Mouse (Mus musculus): ENCODE measurements around the gene Josd2. TPM values are rescaled to one million over a fixed set of nuclear protein-coding genes. Genes with fewer than 3 reads are reported as not detected.

The Josd2 gene
- polyA plus RNA-seq, 1 experiment from 2014 or later: 138 TPM

GRCm38 (mm10) chr7:44453256-44453655 lies 14.5 kb upstream of the Josd2 start:
- Histone ChIP-seq H3K27me3 (replicated peaks) (no peaks in the 10 kb centered on the region), H3K9ac (peak overlapping the region; percentile 64; the same call in 1 of the 2 replicates), H3K4me2 (no peak overlapping the region), H3K4me3 (no peak overlapping the region), H3K27ac (replicated peaks) (peak overlapping the region; percentile 26), H3K9me3 (no peaks in the 10 kb centered on the region), H3K36me3 (peaks cover 12% of the 10 kb centered on the region), H3K4me1 (peaks cover 11% of the 10 kb centered on the region)
- ATAC-seq (ENCODE audit: extremely low read depth, insufficient number of reproducible peaks, low FRiP score, low TSS enrichment): no peak; the same call in 1 of the 2 replicates
- WGBS: 10% methylated on average over 3 of the region's 3 CpGs

- Histone ChIP-seq H3K36me3 (peaks cover 21% of the 10 kb centered on the region), H3K27ac (replicated peaks) (no peak overlapping the region), H3K4me1 (peaks cover 11% of the 10 kb centered on the region), H3K4me3 (no peak overlapping the region), H3K4me2 (no peak overlapping the region), H3K9me3 (no peaks in the 10 kb centered on the region), H3K27me3 (replicated peaks) (peaks cover 27% of the 10 kb centered on the region), H3K9ac (no peak overlapping the region)
- 76% methylated on average over 1 of the region's 1 CpGs for WGBS
- ATAC-seq (ENCODE audit: extremely low read depth, insufficient number of reproducible peaks, low FRiP score, low TSS enrichment): no peak
Measured at GRCm38 (mm10) chr7:44456302-44456701, 11.5 kb upstream of the Josd2 start.

GRCm38 (mm10) chr7:44460067-44460466 lies 7.7 kb upstream of the Josd2 start:
- Histone ChIP-seq H3K9me3 (no peaks in the 10 kb centered on the region), H3K36me3 (peaks cover 40% of the 10 kb centered on the region), H3K27me3 (replicated peaks) (peaks cover 64% of the 10 kb centered on the region), H3K9ac (no peak overlapping the region), H3K4me3 (no peak overlapping the region), H3K4me2 (no peak overlapping the region), H3K4me1 (peaks cover 31% of the 10 kb centered on the region), H3K27ac (replicated peaks) (no peak overlapping the region)
- 76% methylated on average over 6 of the region's 6 CpGs for WGBS
- ATAC-seq (ENCODE audit: extremely low read depth, insufficient number of reproducible peaks, low FRiP score, low TSS enrichment): no peak

GRCm38 (mm10) chr7:44460767-44461502 lies 6.8 kb upstream of the Josd2 start:
- ATAC-seq (ENCODE audit: extremely low read depth, insufficient number of reproducible peaks, low FRiP score, low TSS enrichment): no peak
- H3K9ac ChIP-seq: no peak overlapping the region
- H3K27me3 ChIP-seq (replicated peaks): peaks cover 68% of the 10 kb centered on the region
- H3K4me2 ChIP-seq: no peak overlapping the region
- H3K4me1 ChIP-seq: peaks cover 33% of the 10 kb centered on the region
- no peak overlapping the region for H3K27ac ChIP-seq (replicated peaks)
- H3K36me3 ChIP-seq: peaks cover 40% of the 10 kb centered on the region
- H3K9me3 ChIP-seq: no peaks in the 10 kb centered on the region
- 72% methylated on average over 31 of the region's 31 CpGs for WGBS
- no peak overlapping the region for H3K4me3 ChIP-seq

GRCm38 (mm10) chr7:44461503-44462217 lies 6.1 kb upstream of the Josd2 start:
- WGBS: 62% methylated on average over 57 of the region's 57 CpGs
- Histone ChIP-seq H3K9ac (no peak overlapping the region), H3K4me1 (peaks cover 36% of the 10 kb centered on the region), H3K27me3 (replicated peaks) (peaks cover 68% of the 10 kb centered on the region), H3K4me3 (no peak overlapping the region), H3K36me3 (peaks cover 37% of the 10 kb centered on the region), H3K4me2 (peak overlapping the region; percentile 69), H3K27ac (replicated peaks) (no peak overlapping the region), H3K9me3 (no peaks in the 10 kb centered on the region)
- ATAC-seq (ENCODE audit: extremely low read depth, insufficient number of reproducible peaks, low FRiP score, low TSS enrichment): no peak

GRCm38 (mm10) chr7:44462218-44463055 lies 5.3 kb upstream of the Josd2 start:
- peak overlapping the region; percentile 42 for H3K4me3 ChIP-seq
- H3K4me2 ChIP-seq: peak overlapping the region; percentile 69
- peaks cover 33% of the 10 kb centered on the region for H3K36me3 ChIP-seq
- peaks cover 68% of the 10 kb centered on the region for H3K27me3 ChIP-seq (replicated peaks)
- 18% methylated on average over 77 of the region's 77 CpGs for WGBS
- ATAC-seq (ENCODE audit: extremely low read depth, insufficient number of reproducible peaks, low FRiP score, low TSS enrichment): no peak
- no peak overlapping the region for H3K27ac ChIP-seq (replicated peaks)
- peaks cover 42% of the 10 kb centered on the region for H3K4me1 ChIP-seq
- peak overlapping the region; percentile 71 for H3K9ac ChIP-seq
- H3K9me3 ChIP-seq: no peaks in the 10 kb centered on the region

GRCm38 (mm10) chr7:44463056-44463425 lies 4.7 kb upstream of the Josd2 start:
- Histone ChIP-seq H3K4me3 (peak overlapping the region; percentile 42), H3K4me1 (peaks cover 43% of the 10 kb centered on the region), H3K36me3 (peaks cover 30% of the 10 kb centered on the region), H3K27ac (replicated peaks) (no peak overlapping the region), H3K4me2 (peak overlapping the region; percentile 69), H3K27me3 (replicated peaks) (peaks cover 68% of the 10 kb centered on the region), H3K9me3 (no peaks in the 10 kb centered on the region), H3K9ac (peak overlapping the region; percentile 71; the same call in 1 of the 2 replicates)
- ATAC-seq (ENCODE audit: extremely low read depth, insufficient number of reproducible peaks, low FRiP score, low TSS enrichment): no peak
- WGBS: 30% methylated on average over 8 of the region's 8 CpGs

- peaks cover 25% of the 10 kb centered on the region for H3K36me3 ChIP-seq
- no peak overlapping the region for H3K4me3 ChIP-seq
- H3K4me2 ChIP-seq: no peak overlapping the region
- WGBS: 77% methylated on average over 10 of the region's 10 CpGs
- peaks cover 66% of the 10 kb centered on the region for H3K27me3 ChIP-seq (replicated peaks)
- H3K27ac ChIP-seq (replicated peaks): no peak overlapping the region
- H3K9ac ChIP-seq: no peak overlapping the region
- H3K9me3 ChIP-seq: no peaks in the 10 kb centered on the region
- no peak for ATAC-seq (ENCODE audit: extremely low read depth, insufficient number of reproducible peaks, low FRiP score, low TSS enrichment)
- H3K4me1 ChIP-seq: peaks cover 47% of the 10 kb centered on the region
Measured at GRCm38 (mm10) chr7:44463556-44464225, 4.1 kb upstream of the Josd2 start.

- Histone ChIP-seq H3K4me3 (no peak overlapping the region), H3K27me3 (replicated peaks) (peaks cover 58% of the 10 kb centered on the region), H3K9ac (peak overlapping the region; percentile 37), H3K4me2 (no peak overlapping the region), H3K27ac (replicated peaks) (0 out of 2 replicates have a peak overlapping the region, but pooled peaks have one; percentile 16), H3K9me3 (no peaks in the 10 kb centered on the region), H3K4me1 (peaks cover 55% of the 10 kb centered on the region), H3K36me3 (peaks cover 29% of the 10 kb centered on the region)
- no peak for ATAC-seq (ENCODE audit: extremely low read depth, insufficient number of reproducible peaks, low FRiP score, low TSS enrichment)
- 26% methylated on average over 4 of the region's 4 CpGs for WGBS
Measured at GRCm38 (mm10) chr7:44464511-44464910, 3.3 kb upstream of the Josd2 start.

GRCm38 (mm10) chr7:44465111-44465510 lies 2.7 kb upstream of the Josd2 start, which contains the start of gene Aspdh:
Gene Aspdh, plus strand, starts transcription at chr7:44465391.
- H3K4me3 ChIP-seq: no peak within 1 kb of the TSS
- no peaks in the 10 kb centered on the region for H3K9me3 ChIP-seq
- peaks cover 30% of the 10 kb centered on the region for H3K36me3 ChIP-seq
- H3K4me1 ChIP-seq: peaks cover 61% of the 10 kb centered on the region
- no peak within 1 kb of the TSS for H3K4me2 ChIP-seq
- H3K9ac ChIP-seq: peak within 1 kb of the TSS; percentile 37
- H3K27me3 ChIP-seq (replicated peaks): peaks cover 52% of the 10 kb centered on the region
- 64% methylated on average over 2 of the region's 2 CpGs for WGBS
- 0 out of 2 replicates have a peak within 1 kb of the TSS, but pooled peaks have one; percentile 16 for H3K27ac ChIP-seq (replicated peaks)
- ATAC-seq (ENCODE audit: extremely low read depth, insufficient number of reproducible peaks, low FRiP score, low TSS enrichment): no peak
